Mouse (Mus musculus) intestine, embryonic 14.5 days (tissue): Measurements from ENCODE around the gene Fbrsl1. TPM values are rescaled to one million over a fixed set of nuclear protein-coding genes. Genes with fewer than 3 reads are reported as not detected.

Experiments used
- ATAC-seq: fragments of 200-750 bp; cut with Nextera tagmentation; replicated peaks from 2 replicates; pipeline ENCODE4 v1.8.0; 2017; ENCODE audit warnings: low read depth, moderate number of reproducible peaks, moderate TSS enrichment, moderate library complexity; ENCODE audit not compliant: low FRiP score, low TSS enrichment
- DNase-seq: peaks from one replicate; pipeline ENCODE4 v3.0.0-alpha.2; 2018; ENCODE audit warnings: low spot score
- H3K27ac ChIP-seq: fragments of 300-500 bp; sonication (generic); 2 replicates; pipeline ENCODE4 v1.5.1; 2014; ENCODE audit warnings: low read depth, mild to moderate bottlenecking, control low read depth
- H3K27me3 ChIP-seq: fragments of 300-500 bp; sonication (generic); replicated peaks from 2 replicates; pipeline ENCODE4 v1.6.1; 2014; ENCODE audit warnings: low read length, control low read depth; ENCODE audit not compliant: control insufficient read depth, insufficient read depth
- H3K36me3 ChIP-seq: fragments of 300-500 bp; sonication (generic); 2 replicates; pipeline ENCODE4 v1.6.1; 2014; ENCODE audit warnings: low read length, control low read depth; ENCODE audit not compliant: control insufficient read depth, insufficient read depth
- H3K4me1 ChIP-seq: fragments of 300-500 bp; sonication (generic); replicated peaks from 2 replicates; pipeline ENCODE4 v1.6.1; 2014; ENCODE audit warnings: low read length, control low read depth, mixed read lengths; ENCODE audit not compliant: control insufficient read depth, insufficient read depth
- H3K4me2 ChIP-seq: fragments of 300-500 bp; sonication (generic); 2 replicates; pipeline ENCODE4 v1.6.1; 2014; ENCODE audit warnings: low read length
- H3K4me3 ChIP-seq: fragments of 300-500 bp; sonication (generic); 2 replicates; pipeline ENCODE4 v1.5.1; 2014; ENCODE audit warnings: low read depth, low read length, control low read depth, mixed read lengths
- H3K9ac ChIP-seq: fragments of 300-500 bp; sonication (generic); 2 replicates; pipeline ENCODE4 v1.6.1; 2014; ENCODE audit warnings: mild to moderate bottlenecking, low read length
- H3K9me3 ChIP-seq: fragments of 300-500 bp; sonication (generic); 2 replicates; pipeline ENCODE4 v1.6.1; 2016; ENCODE audit warnings: low read length, control low read depth; ENCODE audit not compliant: control insufficient read depth
- WGBS: fragments of 180-500 bp; shearing (Covaris S2); extraction: QIAGEN DNeasy Blood & Tissue Kit; methylation state at CpG from one replicate; pipeline ENCODE4 v1.1.7; 2014; 5-methylcytosine and 5-hydroxymethylcytosine counted together
- polyA plus RNA-seq: library from polyadenylated mRNA; unstranded; fragments of >200 nt; fragmentation: Nextera tagmentation; extraction: Ambion mirVana; gene quantifications from 2 replicates; pipeline ENCODE4 v1.2.1, GENCODE M21; 2014

Fbrsl1 gene
- polyA plus RNA-seq, 1 experiment from 2014 or later = 13.3 TPM

- DNase-seq = no peak
- Histone ChIP-seq H3K4me1 (no peaks in the 10 kb centered on the region), H3K36me3 (no peaks in the 10 kb centered on the region), H3K27ac (no peak overlapping the region), H3K4me3 (no peak overlapping the region), H3K27me3 (no peaks in the 10 kb centered on the region), H3K9me3 (no peaks in the 10 kb centered on the region), H3K9ac (no peak overlapping the region), H3K4me2 (no peak overlapping the region)
- whole genome bisulfite sequencing = 38% methylated on average over 5 of the region's 5 CpGs
- no peak; the same call in 1 of the 2 replicates for ATAC-seq
These were observed 38.5 kb upstream of the Fbrsl1 start for GRCm38 (mm10) chr5:110486674-110487334.

GRCm38 (mm10) chr5:110484711-110485110, 36.4 kb upstream of the Fbrsl1 start:
- no peak overlapping the region for H3K4me2 ChIP-seq

GRCm38 (mm10) chr5:110479228-110479627, 30.9 kb upstream of the Fbrsl1 start:
- Histone ChIP-seq H3K4me2 (no peak overlapping the region), H3K4me3 (no peak overlapping the region), H3K9me3 (no peaks in the 10 kb centered on the region), H3K4me1 (no peaks in the 10 kb centered on the region), H3K27me3 (peaks cover 19% of the 10 kb centered on the region), H3K9ac (no peak overlapping the region), H3K36me3 (no peaks in the 10 kb centered on the region), H3K27ac (no peak overlapping the region)
- ATAC-seq (no peak), DNase-seq (no peak)
- 67% methylated on average over 8 of the region's 8 CpGs for WGBS

More at GRCm38 (mm10) chr5:110484711-110485110, 36.4 kb upstream of the Fbrsl1 start:
- H3K27ac ChIP-seq = no peak overlapping the region
- no peaks in the 10 kb centered on the region for H3K36me3 ChIP-seq
- H3K27me3 ChIP-seq = peaks cover 15% of the 10 kb centered on the region
- no peak for DNase-seq
- H3K9me3 ChIP-seq = no peaks in the 10 kb centered on the region
- no peak for ATAC-seq
- 74% methylated on average over 3 of the region's 3 CpGs for WGBS
- H3K4me3 ChIP-seq = no peak overlapping the region
- H3K9ac ChIP-seq = no peak overlapping the region
- H3K4me1 ChIP-seq = no peaks in the 10 kb centered on the region

GRCm38 (mm10) chr5:110474156-110474555, 25.9 kb upstream of the Fbrsl1 start:
- H3K27me3 ChIP-seq = 0 out of 2 replicates have a peak, but pooled peaks cover under 1% of the 10 kb centered on the region
- no peaks in the 10 kb centered on the region for H3K9me3 ChIP-seq
- no peak overlapping the region for H3K4me3 ChIP-seq
- H3K27ac ChIP-seq = no peak overlapping the region
- H3K36me3 ChIP-seq = no peaks in the 10 kb centered on the region
- no peak for DNase-seq
- 75% methylated on average over 11 of the region's 11 CpGs for WGBS
- ATAC-seq = no peak
- no peak overlapping the region for H3K9ac ChIP-seq
- H3K4me1 ChIP-seq = no peaks in the 10 kb centered on the region
- H3K4me2 ChIP-seq = no peak overlapping the region

- H3K36me3 ChIP-seq = no peaks in the 10 kb centered on the region
- no peak overlapping the region for H3K4me2 ChIP-seq
- H3K27ac ChIP-seq = no peak overlapping the region
- H3K4me3 ChIP-seq = no peak overlapping the region
- H3K9me3 ChIP-seq = no peaks in the 10 kb centered on the region
- 41% methylated on average over 1 of the region's 1 CpGs for WGBS
- H3K9ac ChIP-seq = no peak overlapping the region
- no peaks in the 10 kb centered on the region for H3K4me1 ChIP-seq
- ATAC-seq (no peak), DNase-seq (no peak)
- no peaks in the 10 kb centered on the region for H3K27me3 ChIP-seq
These were observed 24.5 kb upstream of the Fbrsl1 start for GRCm38 (mm10) chr5:110472834-110473233.

GRCm38 (mm10) chr5:110471981-110472476, 23.7 kb upstream of the Fbrsl1 start:
- Histone ChIP-seq H3K4me1 (no peaks in the 10 kb centered on the region), H3K27me3 (no peaks in the 10 kb centered on the region), H3K9me3 (no peaks in the 10 kb centered on the region), H3K4me2 (no peak overlapping the region), H3K36me3 (no peaks in the 10 kb centered on the region), H3K4me3 (no peak overlapping the region), H3K9ac (no peak overlapping the region), H3K27ac (no peak overlapping the region)
- DNase-seq = no peak
- ATAC-seq = no peak
- 44% methylated on average over 5 of the region's 5 CpGs for WGBS

- no peak for DNase-seq
- Histone ChIP-seq H3K27me3 (no peaks in the 10 kb centered on the region), H3K4me3 (no peak overlapping the region), H3K4me2 (no peak overlapping the region), H3K36me3 (no peaks in the 10 kb centered on the region), H3K9me3 (no peaks in the 10 kb centered on the region), H3K4me1 (no peaks in the 10 kb centered on the region), H3K27ac (no peak overlapping the region), H3K9ac (no peak overlapping the region)
- 24% methylated on average over 4 of the region's 4 CpGs for WGBS
- no peak for ATAC-seq
These were observed 23.0 kb upstream of the Fbrsl1 start for GRCm38 (mm10) chr5:110471285-110471684.

- no peaks in the 10 kb centered on the region for H3K36me3 ChIP-seq
- no peak overlapping the region for H3K4me2 ChIP-seq
- 80% methylated on average over 8 of the region's 8 CpGs for WGBS
- H3K27ac ChIP-seq = no peak overlapping the region
- ATAC-seq (no peak), DNase-seq (no peak)
- no peak overlapping the region for H3K9ac ChIP-seq
- H3K4me1 ChIP-seq = no peaks in the 10 kb centered on the region
- no peaks in the 10 kb centered on the region for H3K27me3 ChIP-seq
- no peaks in the 10 kb centered on the region for H3K9me3 ChIP-seq
- H3K4me3 ChIP-seq = no peak overlapping the region
These were observed 21.1 kb upstream of the Fbrsl1 start for GRCm38 (mm10) chr5:110469227-110469925.
